Mouse (Mus musculus): ENCODE results near the gene Omp. TPM values are rescaled to one million over a fixed set of nuclear protein-coding genes. Genes with fewer than 3 reads are reported as not detected.

Omp gene
- polyA plus RNA-seq, 1 experiment from 2014 or later = 0.23 TPM

GRCm38 (mm10) chr7:98147766-98148165 is 2.5 kb upstream of the Omp start:
- Histone ChIP-seq H3K4me2 (replicated peaks) (no peak overlapping the region), H3K9ac (no peak overlapping the region), H3K4me1 (replicated peaks) (no peaks in the 10 kb centered on the region), H3K27ac (no peak overlapping the region), H3K4me3 (replicated peaks) (no peak overlapping the region), H3K27me3 (replicated peaks) (no peaks in the 10 kb centered on the region), H3K9me3 (no peaks in the 10 kb centered on the region), H3K36me3 (no peaks in the 10 kb centered on the region)
- no peak for ATAC-seq
- WGBS = 72% methylated on average over 8 of the region's 8 CpGs

- whole genome bisulfite sequencing = 63% methylated on average over 8 of the region's 8 CpGs
Observed at GRCm38 (mm10) chr7:98146447-98146845, 1.1 kb upstream of the Omp start.

GRCm38 (mm10) chr7:98145842-98146446 is 642 bp upstream of the Omp start:
- H3K4me2 ChIP-seq (replicated peaks) = no peak overlapping the region
- WGBS = 85% methylated on average over 11 of the region's 12 CpGs
- H3K9me3 ChIP-seq = no peaks in the 10 kb centered on the region
- H3K27ac ChIP-seq = no peak overlapping the region
- no peak overlapping the region for H3K9ac ChIP-seq
- H3K27me3 ChIP-seq (replicated peaks) = no peaks in the 10 kb centered on the region
- H3K36me3 ChIP-seq = no peaks in the 10 kb centered on the region
- no peak for ATAC-seq
- H3K4me1 ChIP-seq (replicated peaks) = no peaks in the 10 kb centered on the region
- H3K4me3 ChIP-seq (replicated peaks) = no peak overlapping the region

More at GRCm38 (mm10) chr7:98146447-98146845, 1.1 kb upstream of the Omp start:
- no peak overlapping the region for H3K27ac ChIP-seq
- no peak overlapping the region for H3K4me2 ChIP-seq (replicated peaks)
- H3K36me3 ChIP-seq = no peaks in the 10 kb centered on the region
- no peaks in the 10 kb centered on the region for H3K27me3 ChIP-seq (replicated peaks)
- no peak overlapping the region for H3K4me3 ChIP-seq (replicated peaks)
- H3K4me1 ChIP-seq (replicated peaks) = no peaks in the 10 kb centered on the region
- H3K9ac ChIP-seq = no peak overlapping the region
- no peaks in the 10 kb centered on the region for H3K9me3 ChIP-seq
- no peak for ATAC-seq

- H3K4me1 ChIP-seq (replicated peaks) = no peaks in the 10 kb centered on the region
- no peak for ATAC-seq
Observed at GRCm38 (mm10) chr7:98142648-98143047, 2.7 kb downstream of the Omp start.

GRCm38 (mm10) chr7:98142247-98142646 is 3.1 kb downstream of the Omp start:
- no peaks in the 10 kb centered on the region for H3K36me3 ChIP-seq
- WGBS = 70% methylated on average over 8 of the region's 8 CpGs
- H3K9ac ChIP-seq = no peak overlapping the region
- no peak overlapping the region for H3K27ac ChIP-seq
- H3K4me3 ChIP-seq (replicated peaks) = no peak overlapping the region
- H3K27me3 ChIP-seq (replicated peaks) = no peaks in the 10 kb centered on the region
- ATAC-seq = no peak
- H3K4me1 ChIP-seq (replicated peaks) = no peaks in the 10 kb centered on the region
- H3K9me3 ChIP-seq = no peaks in the 10 kb centered on the region
- no peak overlapping the region for H3K4me2 ChIP-seq (replicated peaks)

More at GRCm38 (mm10) chr7:98142648-98143047, 2.7 kb downstream of the Omp start:
- no peak overlapping the region for H3K9ac ChIP-seq
- H3K4me3 ChIP-seq (replicated peaks) = no peak overlapping the region
- H3K27me3 ChIP-seq (replicated peaks) = no peaks in the 10 kb centered on the region
- H3K36me3 ChIP-seq = no peaks in the 10 kb centered on the region
- no peaks in the 10 kb centered on the region for H3K9me3 ChIP-seq
- H3K27ac ChIP-seq = no peak overlapping the region
- WGBS = 80% methylated on average over 3 of the region's 3 CpGs
- no peak overlapping the region for H3K4me2 ChIP-seq (replicated peaks)

GRCm38 (mm10) chr7:98141206-98141605 is 4.1 kb downstream of the Omp start:
- no peaks in the 10 kb centered on the region for H3K4me1 ChIP-seq (replicated peaks)
- no peak overlapping the region for H3K4me2 ChIP-seq (replicated peaks)
- H3K27me3 ChIP-seq (replicated peaks) = no peaks in the 10 kb centered on the region
- no peak overlapping the region for H3K27ac ChIP-seq
- H3K4me3 ChIP-seq (replicated peaks) = no peak overlapping the region
- ATAC-seq = no peak
- H3K36me3 ChIP-seq = no peaks in the 10 kb centered on the region
- WGBS = 60% methylated on average over 3 of the region's 3 CpGs
- no peak overlapping the region for H3K9ac ChIP-seq
- no peaks in the 10 kb centered on the region for H3K9me3 ChIP-seq

- ATAC-seq = peak; percentile 30; the same call in 1 of the 2 replicates
- H3K36me3 ChIP-seq = no peaks in the 10 kb centered on the region
- no peak overlapping the region for H3K27ac ChIP-seq
- WGBS = 40% methylated on average over 2 of the region's 2 CpGs
- no peak overlapping the region for H3K4me2 ChIP-seq (replicated peaks)
- H3K9ac ChIP-seq = no peak overlapping the region
- H3K9me3 ChIP-seq = no peaks in the 10 kb centered on the region
- no peak overlapping the region for H3K4me3 ChIP-seq (replicated peaks)
- H3K4me1 ChIP-seq (replicated peaks) = no peaks in the 10 kb centered on the region
- no peaks in the 10 kb centered on the region for H3K27me3 ChIP-seq (replicated peaks)
Observed at GRCm38 (mm10) chr7:98140597-98140996, 4.7 kb downstream of the Omp start.

GRCm38 (mm10) chr7:98139216-98139615 is 6.1 kb downstream of the Omp start:
- Histone ChIP-seq H3K36me3 (no peaks in the 10 kb centered on the region), H3K9me3 (no peaks in the 10 kb centered on the region), H3K9ac (no peak overlapping the region), H3K4me1 (replicated peaks) (no peaks in the 10 kb centered on the region), H3K4me3 (replicated peaks) (no peak overlapping the region), H3K4me2 (replicated peaks) (no peak overlapping the region), H3K27ac (no peak overlapping the region), H3K27me3 (replicated peaks) (no peaks in the 10 kb centered on the region)
- ATAC-seq = no peak
- WGBS = 23% methylated on average over 9 of the region's 9 CpGs

GRCm38 (mm10) chr7:98137995-98138394 is 7.3 kb downstream of the Omp start:
- H3K27me3 ChIP-seq (replicated peaks) = no peaks in the 10 kb centered on the region
- WGBS = 50% methylated on average over 2 of the region's 2 CpGs
- H3K9ac ChIP-seq = no peak overlapping the region
- H3K4me3 ChIP-seq (replicated peaks) = no peak overlapping the region
- H3K4me2 ChIP-seq (replicated peaks) = no peak overlapping the region
- no peak for ATAC-seq
- no peaks in the 10 kb centered on the region for H3K36me3 ChIP-seq
- H3K9me3 ChIP-seq = no peaks in the 10 kb centered on the region
- no peak overlapping the region for H3K27ac ChIP-seq
- no peaks in the 10 kb centered on the region for H3K4me1 ChIP-seq (replicated peaks)

GRCm38 (mm10) chr7:98137583-98137982 is 7.7 kb downstream of the Omp start:
- no peak for ATAC-seq
- no peak overlapping the region for H3K4me2 ChIP-seq (replicated peaks)

GRCm38 (mm10) chr7:98131751-98132150 is 13.6 kb downstream of the Omp start:
- Histone ChIP-seq H3K4me2 (replicated peaks) (no peak overlapping the region), H3K36me3 (peaks cover 4% of the 10 kb centered on the region; the same call in 1 of the 2 replicates), H3K9ac (no peak overlapping the region), H3K4me3 (replicated peaks) (no peak overlapping the region), H3K9me3 (no peaks in the 10 kb centered on the region), H3K27ac (no peak overlapping the region), H3K27me3 (replicated peaks) (no peaks in the 10 kb centered on the region), H3K4me1 (replicated peaks) (no peaks in the 10 kb centered on the region)
- WGBS = 94% methylated on average over 8 of the region's 8 CpGs
- no peak for ATAC-seq

More at GRCm38 (mm10) chr7:98137583-98137982, 7.7 kb downstream of the Omp start:
- Histone ChIP-seq H3K9ac (no peak overlapping the region), H3K36me3 (no peaks in the 10 kb centered on the region), H3K27ac (no peak overlapping the region), H3K27me3 (replicated peaks) (no peaks in the 10 kb centered on the region), H3K4me1 (replicated peaks) (no peaks in the 10 kb centered on the region), H3K9me3 (no peaks in the 10 kb centered on the region), H3K4me3 (replicated peaks) (no peak overlapping the region)
- 46% methylated on average over 3 of the region's 3 CpGs for WGBS

- Histone ChIP-seq H3K27ac (no peak overlapping the region), H3K27me3 (replicated peaks) (no peaks in the 10 kb centered on the region), H3K4me3 (replicated peaks) (no peak overlapping the region), H3K9ac (no peak overlapping the region), H3K36me3 (peaks cover 4% of the 10 kb centered on the region; the same call in 1 of the 2 replicates), H3K4me2 (replicated peaks) (no peak overlapping the region), H3K9me3 (no peaks in the 10 kb centered on the region), H3K4me1 (replicated peaks) (peaks cover 5% of the 10 kb centered on the region; the same call in 1 of the 2 replicates)
- ATAC-seq = 0 out of 2 replicates have a peak, but pooled peaks have one; percentile 16
- WGBS = 38% methylated on average over 5 of the region's 5 CpGs
Observed at GRCm38 (mm10) chr7:98125473-98125872, 19.8 kb downstream of the Omp start.

- Histone ChIP-seq H3K4me2 (replicated peaks) (no peak overlapping the region), H3K36me3 (peaks cover 4% of the 10 kb centered on the region; the same call in 1 of the 2 replicates), H3K27ac (no peak overlapping the region), H3K27me3 (replicated peaks) (no peaks in the 10 kb centered on the region), H3K4me3 (replicated peaks) (no peak overlapping the region), H3K9me3 (no peaks in the 10 kb centered on the region), H3K4me1 (replicated peaks) (peaks cover 7% of the 10 kb centered on the region), H3K9ac (no peak overlapping the region)
- WGBS = 31% methylated on average over 5 of the region's 5 CpGs
- no peak for ATAC-seq
Observed at GRCm38 (mm10) chr7:98124701-98125100, 20.6 kb downstream of the Omp start.
